ENCODE assay signal across 20 mouse cellular contexts in genomic region chr10:93463611-93464010, GRCm38 (mm10). TPM values are rescaled to one million over a fixed set of nuclear protein-coding genes. Genes with fewer than 3 reads are reported as not detected.
DNase-seq lines count a peak whose midpoint lies in the region; ATAC-seq lines count a peak whose summit lies in the region.
"Had no signal": no experiment of that assay in that cellular context is flagged by ENCODE, and none has a peak within 500 bp of the region (broad histone marks: within the 10 kb centered on the region; RNA-seq: fewer than 3 reads in every experiment).

No protein-coding gene starts in this region.

- ATAC-seq in megakaryocyte progenitor cell, adult 5-6 weeks (replicated peaks; ENCODE audit: poor library complexity): peak; percentile 39; the same call in 1 of the 2 replicates
- ATAC-seq: activated CD4-positive, CD25-positive, alpha-beta regulatory T cell, adult 4 months; CD4-positive, CD25-positive, alpha-beta regulatory T cell, adult 4 months; forebrain, embryonic 13.5 days; forebrain, embryonic 15.5 days; Patski had no signal

- peak; percentile 79 for DNase-seq in heart, adult 11 months
- no peak for DNase-seq in heart, adult 8-10 months (ENCODE audit: low spot score)
- peak; percentile 56 for DNase-seq in testis, postnatal 14 days (ENCODE audit: low spot score)
- no peak for DNase-seq in testis, postnatal 10 days (ENCODE audit: low spot score)
- DNase-seq in right cerebral cortex, postnatal 36 days (ENCODE audit: low spot score in 2 of 2): no peak
- DNase-seq: adrenal gland, adult 8-10 months; adrenal gland, postnatal 14 days; adrenal gland, postnatal 36 days; B cell, adult 2 months; cerebellum, adult 11-12 months; cerebellum, adult 2 months; cerebellum, adult 9-10 months; cerebellum, postnatal 10 days; cerebellum, postnatal 25 days had no signal

RNA-seq across cellular contexts. Expression of gene Lta4h, which starts 10.4 kb away (rescaled TPM):
- total RNA-seq in heart, adult 8-10 months (2022): 10 to 100 TPM; 32.4 to 38.7 (median 33.0) TPM
- total RNA-seq in megakaryocyte progenitor cell, adult 5-6 weeks (2015): 1,064 and 1,073 TPM in 2 replicates
- total RNA-seq in megakaryocyte progenitor cell, adult 5-6 weeks (2017): 756 and 853 TPM in 2 replicates

RNA-seq across cellular contexts. Expression of gene Hal, which starts 25.0 kb away (rescaled TPM):
- under 1 TPM in 3 of 4 experiments, not detected in 1; 0.05 to 0.29 (median 0.25) TPM for total RNA-seq in heart, adult 8-10 months (2022)
- 0.42 and 0.71 TPM in 2 replicates for total RNA-seq in megakaryocyte progenitor cell, adult 5-6 weeks (2015)
- 1.1 TPM in 2 replicates for total RNA-seq in megakaryocyte progenitor cell, adult 5-6 weeks (2017)

Comparison
In these comparisons a context has a peak if more than half of its experiments do, and no peak if none do; other contexts are left out.
1. DNase-seq: peak in heart, adult 11 months (single experiment) and testis, postnatal 14 days (single experiment); none in heart, adult 8-10 months (single experiment), testis, postnatal 10 days (single experiment) and right cerebral cortex, postnatal 36 days (0 of 2).
2. RNA of gene Lta4h, which starts 10.4 kb away (total RNA-seq): 756 to 1,073 TPM in megakaryocyte progenitor cell, adult 5-6 weeks; 32.4 to 38.7 TPM in heart, adult 8-10 months; every median in the first group is over 10 times any median in the second.